Mouse (Mus musculus): ENCODE results near the gene Arhgef12. TPM values are rescaled to one million over a fixed set of nuclear protein-coding genes. Genes with fewer than 3 reads are reported as not detected.
A peak's percentile ranks its signal among the peaks of the same experiment; 100 is the strongest.

The Arhgef12 gene
- total RNA-seq, 2 experiments from 2014 or later = 104 to 112 TPM

GRCm38 (mm10) chr9:43108721-43109120 lies 1.7 kb upstream of the Arhgef12 start:
- DNase-seq = no peak

GRCm38 (mm10) chr9:43108081-43108480 lies 1.0 kb upstream of the Arhgef12 start:
- DNase-seq = no peak

GRCm38 (mm10) chr9:43107555-43107954 lies 516 bp upstream of the Arhgef12 start:
- no peak for DNase-seq

GRCm38 (mm10) chr9:43106426-43107186 lies 433 bp downstream of the Arhgef12 start:
- peak; percentile 62 for DNase-seq

GRCm38 (mm10) chr9:43105664-43106361 lies 1.2 kb downstream of the Arhgef12 start:
- peak; percentile 97 for DNase-seq

- DNase-seq = peak; percentile 60
Measured at GRCm38 (mm10) chr9:43104873-43105663, 2.0 kb downstream of the Arhgef12 start.

GRCm38 (mm10) chr9:43104526-43104872 lies 2.5 kb downstream of the Arhgef12 start:
- peak; percentile 49 for DNase-seq

GRCm38 (mm10) chr9:43103675-43104299 lies 3.3 kb downstream of the Arhgef12 start:
- no peak for DNase-seq

- DNase-seq = no peak
Measured at GRCm38 (mm10) chr9:43102931-43103330, 4.1 kb downstream of the Arhgef12 start.

GRCm38 (mm10) chr9:43101936-43102595 lies 5.0 kb downstream of the Arhgef12 start:
- DNase-seq = no peak

GRCm38 (mm10) chr9:43098922-43099321 lies 8.1 kb downstream of the Arhgef12 start:
- DNase-seq = peak; percentile 4

GRCm38 (mm10) chr9:43097801-43098557 lies 9.1 kb downstream of the Arhgef12 start:
- no peak for DNase-seq

- DNase-seq = no peak
Measured at GRCm38 (mm10) chr9:43096337-43096736, 10.7 kb downstream of the Arhgef12 start.

GRCm38 (mm10) chr9:43094828-43095227 lies 12.2 kb downstream of the Arhgef12 start:
- DNase-seq = no peak

- no peak for DNase-seq
Measured at GRCm38 (mm10) chr9:43093803-43094202, 13.2 kb downstream of the Arhgef12 start.

- DNase-seq = no peak
Measured at GRCm38 (mm10) chr9:43085686-43086285, 21.3 kb downstream of the Arhgef12 start.

- no peak for DNase-seq
Measured at GRCm38 (mm10) chr9:43084496-43085362, 22.3 kb downstream of the Arhgef12 start.

- no peak for DNase-seq
Measured at GRCm38 (mm10) chr9:43083441-43084055, 23.5 kb downstream of the Arhgef12 start.

GRCm38 (mm10) chr9:43078711-43079110 lies 28.3 kb downstream of the Arhgef12 start:
- no peak for DNase-seq

All from adrenal gland, postnatal 10 days (tissue).